Mouse (Mus musculus): Measurements from ENCODE around the gene Dynlt1f. TPM values are rescaled to one million over a fixed set of nuclear protein-coding genes. Genes with fewer than 3 reads are reported as not detected.
"Not testable (repeated sequence)": the region's sequence is repeated elsewhere in the genome, so short reads cannot be mapped to it uniquely, and the experiment has no call there.

The Dynlt1f gene
- polyA plus RNA-seq, 1 experiment from 2014 or later: 105 TPM

DNA sequence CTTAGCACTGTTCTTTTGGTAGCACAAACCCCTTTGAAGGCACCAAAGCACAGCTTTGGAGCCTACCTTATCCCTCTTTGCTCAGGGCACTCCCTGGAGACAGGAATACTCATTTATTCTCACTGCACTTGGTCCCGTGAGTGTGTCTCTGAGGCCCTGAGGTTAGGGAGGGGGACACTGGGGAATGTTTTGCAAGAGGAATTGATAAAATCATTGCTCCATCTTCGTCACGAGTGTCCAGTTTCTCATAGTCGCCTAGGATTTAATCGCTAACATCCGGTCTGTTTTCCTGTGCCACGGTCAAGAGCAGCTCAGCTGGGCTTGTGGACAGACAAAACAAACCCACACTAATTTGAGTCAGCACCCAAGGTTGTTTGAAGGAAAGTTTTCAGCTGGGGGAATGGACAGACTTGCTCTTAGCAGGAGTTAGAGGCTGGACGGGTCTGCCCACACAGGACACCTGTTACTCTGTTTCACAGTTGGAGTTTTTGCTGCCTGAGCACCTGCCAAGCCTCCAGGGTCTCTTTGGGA, 29.7 kb upstream of the Dynlt1f start:
- not testable (repeated sequence) for ATAC-seq; H3K27me3 ChIP-seq (replicated peaks)
- WGBS (ENCODE audit: insufficient replicate concordance): 59% methylated on average over 4 of the region's 8 CpGs

DNA sequence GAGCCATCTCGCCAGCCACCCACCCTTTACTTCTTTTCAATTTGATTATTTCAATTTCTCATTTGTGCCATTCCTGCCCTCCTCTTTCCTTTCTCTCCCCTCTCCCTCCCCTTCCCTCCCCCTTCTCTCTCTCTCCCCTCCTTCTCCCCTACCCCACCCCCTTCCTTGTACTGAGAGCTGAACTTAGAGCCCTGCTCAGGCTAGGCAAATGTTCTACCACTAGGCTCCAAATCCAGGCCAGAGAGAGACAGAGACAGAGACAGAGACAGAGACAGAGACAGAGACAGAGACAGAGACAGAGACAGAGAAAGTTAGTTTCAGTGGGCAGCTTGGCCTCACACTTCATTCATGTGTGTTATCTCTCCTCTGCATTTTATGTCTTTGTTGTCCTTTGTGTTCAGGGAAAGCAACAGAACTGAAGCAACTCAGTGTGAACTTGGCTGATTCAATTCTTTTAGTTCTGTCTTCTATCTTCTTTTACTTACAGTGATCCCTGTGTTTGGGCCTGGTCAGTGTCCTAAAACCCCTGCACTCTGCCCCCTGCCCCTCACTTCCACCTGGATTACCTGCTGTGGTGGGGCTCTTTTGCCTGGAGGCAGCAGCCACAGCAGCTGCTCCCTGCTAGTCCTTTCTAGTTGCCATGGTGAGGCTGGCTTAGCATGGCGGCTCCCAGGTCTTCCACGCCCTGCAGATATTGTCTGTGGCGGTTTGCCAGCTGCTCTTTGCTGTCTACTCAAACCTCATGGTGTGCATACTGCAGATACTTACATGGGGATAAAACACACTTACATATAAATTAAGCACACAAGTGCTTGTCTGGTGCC, 29.0 kb upstream of the Dynlt1f start:
- not testable (repeated sequence) for ATAC-seq
- WGBS (ENCODE audit: insufficient replicate concordance): no CpG with 5 or more reads among the region's 4 CpGs

More for the DNA sequence above, 29.7 kb upstream of the Dynlt1f start:
- not testable (repeated sequence) for H3K27ac ChIP-seq; H3K9me3 ChIP-seq (replicated peaks); H3K4me3 ChIP-seq; H3K36me3 ChIP-seq; H3K9ac ChIP-seq; H3K4me2 ChIP-seq; H3K4me1 ChIP-seq

DNA sequence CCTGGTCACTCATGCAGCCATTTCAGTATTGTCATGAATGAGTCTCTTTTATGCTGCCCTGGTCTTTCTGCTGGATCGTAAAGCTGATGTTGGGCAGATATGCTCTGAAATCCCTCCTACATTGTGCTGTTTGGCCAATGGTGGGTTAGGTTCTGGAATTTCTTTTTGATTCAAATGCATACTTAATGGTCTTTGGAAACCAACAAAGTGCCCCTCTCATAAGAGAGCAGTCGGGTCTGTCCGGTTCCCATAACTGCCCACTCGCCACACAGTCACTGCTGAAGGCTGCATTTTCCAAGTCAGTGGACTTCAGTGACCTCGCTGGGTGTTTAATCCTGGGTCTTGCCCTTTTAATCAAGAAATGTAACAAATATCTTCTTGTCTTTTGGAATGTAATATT, 28.0 kb upstream of the Dynlt1f start:
- not testable (repeated sequence) for H3K4me2 ChIP-seq; H3K36me3 ChIP-seq; H3K27ac ChIP-seq; ATAC-seq; H3K9me3 ChIP-seq (replicated peaks); H3K9ac ChIP-seq; H3K4me1 ChIP-seq; H3K27me3 ChIP-seq (replicated peaks); H3K4me3 ChIP-seq
- 92% methylated on average over 1 of the region's 5 CpGs for WGBS (ENCODE audit: insufficient replicate concordance)

More for the DNA sequence above, 29.0 kb upstream of the Dynlt1f start:
- not testable (repeated sequence) for H3K4me1 ChIP-seq; H3K27me3 ChIP-seq (replicated peaks); H3K4me3 ChIP-seq; H3K9me3 ChIP-seq (replicated peaks); H3K27ac ChIP-seq; H3K9ac ChIP-seq; H3K36me3 ChIP-seq; H3K4me2 ChIP-seq

DNA sequence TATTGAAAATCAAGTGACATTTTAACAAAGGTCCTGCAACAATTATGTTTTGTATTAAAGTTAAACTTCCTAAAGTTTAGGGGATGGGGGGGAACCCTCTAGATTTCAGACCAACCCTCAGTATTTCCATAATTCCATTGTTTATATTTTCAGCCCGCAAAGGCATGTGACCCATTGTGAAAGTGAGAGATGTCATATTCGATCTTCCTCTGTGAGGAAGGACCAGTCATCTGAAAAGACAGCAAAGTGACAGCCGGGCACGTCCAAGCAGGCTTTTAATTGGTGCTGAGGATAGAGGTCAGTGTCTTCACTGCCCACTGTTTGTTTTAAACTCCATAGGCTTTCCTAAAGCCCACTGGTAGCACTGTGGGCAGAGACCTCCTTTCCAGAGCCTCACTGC, 26.0 kb upstream of the Dynlt1f start:
- not testable (repeated sequence) for ATAC-seq; H3K9ac ChIP-seq; H3K4me2 ChIP-seq; H3K27ac ChIP-seq; H3K4me3 ChIP-seq; H3K27me3 ChIP-seq (replicated peaks); H3K36me3 ChIP-seq; H3K4me1 ChIP-seq; H3K9me3 ChIP-seq (replicated peaks)
- 68% methylated on average over 4 of the region's 4 CpGs for WGBS (ENCODE audit: insufficient replicate concordance)

DNA sequence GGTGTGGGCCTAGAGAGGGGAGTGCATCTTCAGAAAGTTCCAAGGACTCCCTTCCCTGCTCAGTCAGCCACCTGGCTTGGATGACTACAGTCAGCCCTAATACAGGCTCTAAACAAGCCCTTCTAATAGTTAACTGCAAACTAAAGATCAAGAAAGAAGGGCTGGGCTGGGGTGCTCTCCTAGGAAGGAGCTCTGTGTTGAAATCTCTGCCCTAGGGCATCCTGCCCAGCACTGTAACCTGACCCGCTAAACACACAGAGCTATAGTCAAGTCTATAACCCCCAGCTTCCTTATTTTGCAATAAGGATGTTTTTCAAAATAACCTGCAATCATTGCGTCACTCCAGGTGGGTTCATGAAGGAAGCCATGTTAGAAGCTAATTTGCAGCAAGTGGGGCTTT, 22.4 kb upstream of the Dynlt1f start:
- H3K4me2 ChIP-seq; H3K36me3 ChIP-seq; H3K27me3 ChIP-seq (replicated peaks): not testable (repeated sequence)

DNA sequence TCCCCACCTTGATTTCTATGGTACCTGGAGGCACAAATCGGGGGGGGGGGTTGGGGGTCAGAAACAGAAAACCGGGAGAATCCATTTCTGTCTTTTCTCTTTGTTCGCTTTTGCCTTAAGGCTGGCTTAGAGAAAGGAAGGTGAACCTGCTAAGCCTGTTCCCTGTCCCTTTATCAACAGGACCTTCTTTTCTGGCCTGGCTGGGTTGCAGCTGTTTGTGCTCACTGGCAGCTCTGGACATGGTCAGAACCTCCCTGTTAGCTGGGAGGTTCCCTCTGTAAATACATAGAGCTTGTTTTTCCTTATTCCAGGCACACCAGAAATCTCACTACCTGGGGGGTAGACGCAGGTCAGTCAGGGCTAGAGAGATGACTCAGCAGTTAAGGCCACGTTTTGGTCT, 18.6 kb upstream of the Dynlt1f start:
- not testable (repeated sequence) for ATAC-seq; H3K36me3 ChIP-seq; H3K27ac ChIP-seq; H3K27me3 ChIP-seq (replicated peaks); H3K9me3 ChIP-seq (replicated peaks); H3K4me2 ChIP-seq; H3K4me1 ChIP-seq; H3K4me3 ChIP-seq; H3K9ac ChIP-seq
- 37% methylated on average over 5 of the region's 5 CpGs for WGBS (ENCODE audit: insufficient replicate concordance)

More for the DNA sequence above, 22.4 kb upstream of the Dynlt1f start:
- ATAC-seq; H3K4me1 ChIP-seq; H3K27ac ChIP-seq; H3K9me3 ChIP-seq (replicated peaks); H3K9ac ChIP-seq; H3K4me3 ChIP-seq: not testable (repeated sequence)
- WGBS (ENCODE audit: insufficient replicate concordance): 50% methylated on average over 1 of the region's 2 CpGs

DNA sequence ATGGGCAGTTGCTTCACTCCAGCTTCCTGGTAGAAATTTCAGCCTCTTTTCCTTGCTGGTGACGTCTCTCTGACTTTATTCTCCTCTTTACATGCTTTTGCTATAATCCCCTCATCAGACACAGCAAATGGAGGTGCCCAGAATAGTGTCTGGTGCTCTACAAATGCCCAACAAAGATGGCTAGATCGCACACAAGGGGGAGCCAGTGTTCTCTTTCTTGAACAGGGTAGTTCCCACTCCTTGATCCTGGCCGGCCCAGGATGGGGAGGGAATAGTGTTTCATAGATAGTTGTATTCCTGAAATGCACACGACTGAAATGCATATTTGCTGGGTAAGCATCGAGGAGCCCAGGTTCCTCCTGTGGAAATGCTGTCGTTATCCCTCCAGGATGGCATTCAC, 12.8 kb upstream of the Dynlt1f start:
- WGBS (ENCODE audit: insufficient replicate concordance): no CpG with 5 or more reads among the region's 6 CpGs
- ATAC-seq; H3K4me1 ChIP-seq; H3K27me3 ChIP-seq (replicated peaks); H3K4me2 ChIP-seq; H3K36me3 ChIP-seq; H3K27ac ChIP-seq; H3K9me3 ChIP-seq (replicated peaks); H3K9ac ChIP-seq; H3K4me3 ChIP-seq: not testable (repeated sequence)

DNA sequence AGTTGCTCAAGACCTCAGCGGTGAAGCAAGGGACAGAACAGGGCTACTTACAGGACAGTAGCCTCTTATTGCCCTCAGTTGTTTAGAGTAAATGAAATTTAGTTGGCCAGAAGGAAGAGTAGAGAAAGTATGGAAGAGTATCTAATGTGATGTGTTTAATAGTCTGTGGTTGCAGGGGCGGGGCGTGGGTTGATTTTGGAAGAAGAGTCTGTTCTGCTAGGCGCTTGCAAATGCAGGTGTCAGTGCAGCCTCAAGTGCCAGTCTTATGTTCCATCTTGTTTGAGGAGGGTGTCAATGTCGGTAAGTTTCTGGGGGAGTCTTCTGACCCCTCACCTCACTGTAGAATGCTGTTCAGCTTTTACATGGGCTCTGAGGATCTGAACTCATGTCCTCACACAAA, 9.7 kb upstream of the Dynlt1f start:
- H3K36me3 ChIP-seq; H3K4me1 ChIP-seq; H3K27ac ChIP-seq; H3K4me2 ChIP-seq; H3K4me3 ChIP-seq; H3K27me3 ChIP-seq (replicated peaks); H3K9ac ChIP-seq; ATAC-seq; H3K9me3 ChIP-seq (replicated peaks): not testable (repeated sequence)
- WGBS (ENCODE audit: insufficient replicate concordance): 62% methylated on average over 4 of the region's 5 CpGs

DNA sequence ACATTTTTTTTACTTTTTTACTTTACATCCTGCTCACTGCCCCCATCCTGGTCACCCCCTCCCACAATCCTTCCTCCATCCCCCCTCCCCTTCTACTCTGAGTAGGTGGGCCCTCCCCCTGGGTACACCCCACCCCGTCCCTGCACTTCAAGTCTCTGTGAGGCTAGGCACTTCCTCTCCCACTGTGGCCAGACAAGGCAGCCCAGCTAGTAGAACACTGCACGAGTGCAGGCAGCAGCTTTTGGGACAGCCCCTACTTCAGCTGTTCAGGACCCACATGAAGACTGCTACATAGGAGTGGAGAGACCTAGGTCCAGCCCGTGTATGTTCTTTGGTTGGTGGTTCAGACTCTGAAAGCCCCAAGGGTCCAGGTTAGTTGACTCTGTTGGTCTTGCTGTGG, 7.1 kb upstream of the Dynlt1f start:
- not testable (repeated sequence) for H3K9ac ChIP-seq; H3K9me3 ChIP-seq (replicated peaks); H3K4me1 ChIP-seq; H3K4me3 ChIP-seq; ATAC-seq; H3K27ac ChIP-seq; H3K27me3 ChIP-seq (replicated peaks); H3K4me2 ChIP-seq; H3K36me3 ChIP-seq
- WGBS (ENCODE audit: insufficient replicate concordance): 25% methylated on average over 3 of the region's 3 CpGs

DNA sequence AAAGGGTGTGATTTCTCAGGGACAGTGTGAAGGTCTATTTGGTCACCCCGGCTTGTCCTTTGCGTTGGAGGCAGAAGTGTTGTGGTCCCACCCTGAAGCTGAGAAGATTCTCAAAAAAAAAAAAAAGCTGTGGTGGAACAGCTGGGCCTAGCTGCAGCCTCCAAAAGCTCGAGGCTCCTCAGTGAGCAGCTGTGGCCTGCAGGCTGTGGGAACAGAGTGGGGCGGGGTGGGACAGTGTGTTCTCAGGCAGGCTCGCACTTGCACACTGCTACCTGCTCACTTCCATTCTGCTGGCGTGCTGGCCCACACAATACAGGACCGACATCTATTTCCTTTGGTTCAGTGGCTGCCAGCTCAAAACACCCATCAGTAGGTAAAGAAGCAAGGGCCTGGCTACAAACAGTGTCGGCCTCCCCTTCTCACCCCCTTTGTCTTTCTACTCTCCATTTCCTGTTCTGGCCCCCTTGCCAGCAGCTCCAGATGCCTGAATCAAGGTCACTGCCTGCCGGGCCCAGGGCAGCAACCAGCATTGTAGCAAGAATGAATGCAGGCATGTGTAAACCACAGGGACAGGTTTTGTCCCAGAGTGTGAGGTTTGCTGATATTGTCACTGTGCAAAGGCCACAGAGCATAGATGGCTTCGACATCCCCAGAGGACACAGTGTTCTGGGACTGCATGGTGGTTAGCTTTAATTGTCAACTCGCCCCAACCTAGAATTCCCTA, 5.6 kb upstream of the Dynlt1f start:
- H3K36me3 ChIP-seq; ATAC-seq; H3K27ac ChIP-seq; H3K27me3 ChIP-seq (replicated peaks); H3K4me1 ChIP-seq; H3K9ac ChIP-seq; H3K4me2 ChIP-seq; H3K4me3 ChIP-seq; H3K9me3 ChIP-seq (replicated peaks): not testable (repeated sequence)
- 38% methylated on average over 9 of the region's 11 CpGs for WGBS (ENCODE audit: insufficient replicate concordance)

DNA sequence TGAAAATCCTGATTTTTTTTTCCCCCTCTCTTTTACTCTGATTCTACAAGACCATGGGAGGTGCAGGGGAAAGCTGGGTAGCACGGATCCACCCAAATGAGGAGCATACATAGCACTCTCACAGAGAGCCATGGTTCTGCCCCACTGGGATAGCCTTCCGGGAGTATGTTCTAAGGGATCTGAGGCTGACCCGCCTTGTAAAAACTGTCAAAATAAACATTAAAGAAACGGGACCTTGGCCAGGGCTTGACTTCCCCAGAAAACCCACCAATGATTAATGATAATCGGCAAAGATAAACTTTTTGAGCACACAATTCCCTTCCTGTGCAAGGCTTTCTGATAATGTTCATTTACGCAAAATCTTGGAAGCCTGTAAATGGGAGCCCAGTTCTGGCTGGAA, 4.9 kb upstream of the Dynlt1f start:
- not testable (repeated sequence) for ATAC-seq; H3K4me3 ChIP-seq; H3K27me3 ChIP-seq (replicated peaks); H3K9ac ChIP-seq; H3K36me3 ChIP-seq; H3K9me3 ChIP-seq (replicated peaks); H3K4me2 ChIP-seq; H3K4me1 ChIP-seq; H3K27ac ChIP-seq
- 48% methylated on average over 6 of the region's 6 CpGs for WGBS (ENCODE audit: insufficient replicate concordance)

DNA sequence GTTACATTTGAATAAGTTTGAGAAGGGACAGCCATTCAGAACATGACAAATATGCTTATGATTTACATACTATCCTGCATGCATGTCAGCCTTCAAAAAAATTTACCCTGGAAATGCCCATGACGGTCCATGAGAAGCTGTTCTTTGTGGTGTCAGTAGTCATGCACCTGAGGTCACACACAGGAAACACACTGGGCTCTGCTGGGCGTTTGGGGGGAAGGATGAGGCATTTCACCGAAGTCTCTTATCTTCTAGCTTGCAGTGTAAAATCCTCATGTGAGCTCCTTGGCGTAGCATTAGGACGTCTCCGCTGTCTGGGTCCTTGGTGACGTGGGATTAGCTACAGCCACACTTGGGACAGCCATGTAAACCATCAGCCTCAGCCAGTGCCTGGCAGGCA, 3.1 kb upstream of the Dynlt1f start, which contains the start of gene Sytl3:
TSS of gene Sytl3 (plus strand) at position 293 of the 400 bp plus-strand sequence.
- H3K4me1 ChIP-seq; H3K9ac ChIP-seq; H3K27ac ChIP-seq; H3K4me2 ChIP-seq; ATAC-seq; H3K9me3 ChIP-seq (replicated peaks); H3K36me3 ChIP-seq; H3K27me3 ChIP-seq (replicated peaks); H3K4me3 ChIP-seq: not testable (repeated sequence)
- 39% methylated on average over 6 of the region's 7 CpGs for WGBS (ENCODE audit: insufficient replicate concordance)
